Mouse (Mus musculus) right cerebral cortex, postnatal 14 days (tissue): ENCODE measurements at regions not wholly inside any gene's neighbourhood (a gene's known extent, or its start where the extent isn't known, plus 50 kb on each side); places are given as distances from the start of the nearest gene placed in this dataset.

ENCODE experiments used
- DNase-seq: peaks from one replicate; pipeline ENCODE4 v3.0.0; 2022

DNA sequence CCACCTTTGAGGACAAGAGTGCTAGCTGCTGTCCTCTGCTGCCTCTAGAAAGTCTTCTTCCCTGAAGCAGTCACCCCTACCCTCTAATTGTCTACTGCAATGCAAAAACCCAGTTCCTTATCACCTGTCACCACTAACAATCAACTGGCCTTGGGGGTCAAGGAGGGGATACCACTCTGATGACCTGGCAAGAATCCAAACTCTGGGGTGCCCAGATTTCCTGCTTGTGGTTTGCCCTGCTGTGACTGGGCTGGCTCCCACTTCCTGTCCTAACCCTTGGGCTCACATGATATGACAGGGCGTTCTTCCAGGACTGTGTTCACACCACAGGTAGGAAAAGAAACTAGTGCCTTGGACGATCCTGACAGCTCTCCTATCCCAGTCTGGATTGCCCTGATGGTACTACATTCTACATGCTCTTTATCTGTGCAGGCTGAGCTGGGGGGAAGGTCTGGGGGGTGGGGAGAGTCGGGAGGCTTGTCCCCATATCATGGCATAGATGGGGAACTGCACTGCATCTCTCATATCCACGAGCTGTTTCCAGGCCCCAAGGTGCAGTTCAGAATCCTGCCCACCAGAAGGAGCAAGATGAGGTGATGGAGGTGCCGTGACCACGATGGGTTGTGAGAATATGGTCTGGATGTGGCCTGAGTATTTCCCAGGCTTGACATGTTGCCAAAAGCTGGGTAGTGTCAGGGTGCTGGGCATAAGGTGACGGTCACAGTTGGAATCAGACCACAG, 81.0 kb downstream of the Maf start:
- no peak for DNase-seq

DNA sequence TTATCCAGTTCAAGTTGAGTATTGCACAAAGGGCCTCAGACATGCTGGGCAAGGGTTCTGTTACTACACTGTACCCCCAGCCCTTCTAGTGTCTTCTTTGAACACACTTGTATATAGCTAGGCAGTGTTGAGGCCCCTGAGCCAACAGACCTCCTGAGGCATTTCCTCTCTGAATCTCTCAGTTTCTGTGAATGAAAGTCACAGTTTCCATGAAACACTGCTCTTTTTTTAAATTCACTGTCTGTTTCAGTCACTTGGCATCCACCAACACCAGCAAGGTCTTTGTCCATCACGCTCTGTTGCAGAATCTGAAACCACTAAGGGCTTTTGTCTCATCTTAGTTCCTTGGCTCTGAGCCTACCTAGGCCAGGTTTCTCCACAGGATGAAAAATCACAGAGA, 82.5 kb downstream of the Maf start:
- no peak for DNase-seq

DNA sequence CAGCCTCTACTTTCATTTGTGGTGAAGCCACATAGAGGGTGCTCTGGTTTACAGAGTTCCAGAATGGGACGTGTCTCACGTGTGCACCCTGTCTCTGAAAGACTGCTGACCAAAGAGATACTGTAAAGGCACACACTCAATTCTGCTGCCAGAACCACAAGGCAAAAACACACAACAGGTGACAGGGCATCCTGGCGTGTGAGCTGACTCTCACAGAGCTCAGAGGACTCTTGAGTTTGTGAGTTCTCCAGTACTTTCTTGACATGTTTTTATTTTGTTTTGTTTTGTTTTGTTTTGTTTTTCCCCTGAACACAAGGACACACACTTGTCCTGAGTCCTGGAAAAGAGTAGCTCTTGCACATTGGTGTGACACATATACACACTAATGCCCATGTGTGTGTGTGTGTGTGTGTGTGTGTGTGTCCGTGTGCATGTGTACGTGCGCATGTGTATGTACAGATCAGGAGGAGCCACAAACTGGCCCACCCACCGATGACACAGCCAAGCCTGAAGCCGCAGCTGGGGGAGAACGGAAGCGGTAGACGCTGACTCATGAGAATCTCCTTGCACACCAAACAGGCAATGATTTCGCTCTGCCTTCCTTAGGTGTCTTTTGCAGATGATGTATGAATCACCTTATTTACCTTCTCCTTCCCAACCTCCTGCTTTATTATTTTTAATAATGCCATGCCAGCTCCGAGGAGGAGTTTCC, 89.4 kb downstream of the Maf start:
- peak; percentile 19 for DNase-seq

DNA sequence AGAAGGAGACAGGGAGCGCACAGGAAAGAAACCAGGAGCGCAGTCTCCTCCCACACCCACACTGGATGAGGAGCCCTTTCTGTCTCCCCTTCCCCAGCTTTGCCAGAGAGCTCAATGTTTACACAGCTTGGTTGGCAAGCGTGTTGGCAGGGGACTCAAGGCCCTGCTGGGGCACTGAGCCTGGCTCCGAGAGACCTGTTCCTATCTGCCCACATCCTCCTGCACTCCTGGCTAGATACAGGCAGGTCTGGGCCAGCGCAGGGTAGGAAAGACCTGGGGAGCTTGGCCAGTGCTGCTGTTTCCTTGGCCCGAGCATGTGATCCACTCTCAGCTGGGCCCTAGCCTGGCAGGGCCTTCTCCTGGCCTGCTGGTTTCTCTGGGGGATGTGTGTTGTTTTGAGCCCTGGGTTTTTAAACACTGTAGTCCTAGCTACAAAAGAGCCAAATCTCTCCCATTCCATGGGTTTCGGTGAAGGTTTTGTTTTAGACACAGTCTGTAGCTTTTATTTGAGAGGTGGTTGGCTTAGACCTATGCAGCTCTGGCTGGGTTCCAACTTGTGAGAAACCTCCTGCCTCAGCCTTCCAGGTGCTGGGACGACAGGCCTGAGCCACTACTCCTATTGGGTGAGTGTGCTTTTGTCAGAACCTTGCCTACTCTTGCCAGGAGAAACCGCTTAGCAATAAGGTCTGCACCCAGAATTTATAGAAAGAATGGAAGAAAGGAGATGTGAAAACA, 90.6 kb downstream of the Maf start:
- no peak for DNase-seq

DNA sequence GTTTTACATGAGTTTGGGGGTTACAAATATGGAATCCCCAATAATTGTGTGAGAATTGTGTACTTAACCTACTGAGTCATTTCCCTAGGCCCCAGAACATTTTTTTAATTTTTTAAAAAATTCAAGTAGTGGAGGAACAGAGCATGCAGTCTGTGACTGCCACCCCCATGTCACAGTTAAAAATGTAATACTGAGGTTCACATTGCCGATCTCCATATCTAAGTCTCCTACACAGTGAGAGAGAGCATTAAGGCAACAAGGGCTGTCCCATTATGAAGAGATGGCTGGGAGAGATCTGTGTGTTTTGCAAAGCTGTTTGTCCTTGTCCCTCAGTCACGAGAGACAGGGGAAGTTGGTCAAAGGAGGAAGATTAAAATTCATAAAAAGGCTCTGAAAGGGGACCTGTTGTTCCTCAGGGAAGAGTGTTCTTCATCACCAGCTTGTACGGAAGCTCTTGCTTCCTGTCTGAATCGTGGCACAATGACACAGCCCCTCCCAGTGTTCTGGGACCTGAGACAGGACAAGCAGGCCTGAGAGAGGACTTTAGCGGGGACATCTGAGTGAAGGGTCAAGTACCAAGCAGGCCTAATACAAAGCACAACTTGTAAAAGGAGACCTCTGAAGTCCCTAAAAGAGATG, 93.5 kb downstream of the Maf start:
- DNase-seq, result no peak

DNA sequence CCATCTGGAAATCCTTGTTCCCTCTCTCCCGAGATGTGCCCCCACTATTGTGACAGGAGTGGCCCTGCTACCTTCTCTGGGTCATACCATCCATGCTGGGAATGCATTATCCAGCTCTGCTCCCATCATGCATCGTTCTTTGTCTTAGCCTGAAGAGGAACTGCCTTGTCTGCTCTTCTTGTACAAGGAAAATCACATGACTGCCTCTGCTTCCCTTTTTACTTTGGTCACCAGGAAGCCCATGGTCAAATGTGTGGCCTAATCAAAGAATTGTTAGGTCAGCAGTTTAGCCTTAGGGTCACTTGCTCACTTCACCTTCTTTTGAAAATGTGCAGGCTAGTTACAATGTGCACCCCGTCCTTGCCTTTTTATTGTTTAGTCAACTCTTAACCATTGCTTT, 95.5 kb downstream of the Maf start:
- DNase-seq, result no peak

DNA sequence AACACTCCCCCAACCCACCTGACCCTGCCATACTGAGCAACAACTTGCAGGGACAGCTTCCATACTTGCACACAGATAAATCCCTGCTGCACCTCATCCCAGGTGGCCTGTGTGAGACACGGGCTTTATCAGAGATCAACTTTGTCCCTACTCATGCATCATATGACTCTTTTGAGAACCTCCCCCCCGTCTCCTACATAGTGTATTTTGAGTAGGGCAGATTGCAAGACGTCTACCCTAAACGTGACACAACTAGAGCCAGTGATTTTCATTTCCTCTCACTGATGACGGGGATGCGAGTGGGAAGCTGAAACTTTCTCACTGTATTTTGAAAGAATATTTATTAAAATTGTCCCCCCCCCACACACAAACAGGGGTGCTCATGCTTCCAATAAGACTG, 107.8 kb downstream of the Maf start:
- no peak for DNase-seq

DNA sequence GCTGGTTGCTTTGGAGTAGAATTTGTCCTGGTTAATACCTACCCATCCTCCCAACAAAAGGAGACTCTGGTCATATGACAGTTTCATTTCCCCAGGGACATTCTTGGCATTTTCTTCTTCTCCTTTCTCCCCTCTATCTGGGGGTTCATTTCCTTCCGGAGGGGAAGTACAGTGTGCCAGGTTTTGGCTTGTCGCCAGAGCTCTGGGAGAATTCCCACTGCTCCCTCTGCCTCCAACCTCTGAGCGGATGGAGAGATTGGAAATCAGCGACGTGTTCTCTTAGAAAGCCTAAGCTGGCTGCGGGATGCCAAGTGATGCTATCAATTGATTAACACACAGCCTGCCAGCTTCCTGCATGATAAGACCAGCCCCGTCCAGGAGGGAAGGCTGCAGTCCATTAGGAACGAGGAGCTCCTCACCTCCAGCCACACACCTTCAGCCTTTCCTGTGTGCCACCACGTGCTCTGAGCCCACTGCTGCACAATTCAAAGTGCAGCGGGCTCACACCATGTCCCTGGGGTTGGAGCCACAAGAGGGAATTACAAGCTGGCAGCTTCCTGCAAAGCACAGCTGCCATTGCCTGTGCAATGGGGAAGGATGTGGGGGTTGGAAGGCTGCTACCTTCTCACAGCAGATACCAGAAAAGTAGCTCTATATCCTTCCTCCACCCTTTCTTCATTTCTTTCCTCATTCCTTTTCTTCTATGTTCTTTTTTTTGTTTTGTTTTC, 110.2 kb downstream of the Maf start:
- DNase-seq, result peak; percentile 41

DNA sequence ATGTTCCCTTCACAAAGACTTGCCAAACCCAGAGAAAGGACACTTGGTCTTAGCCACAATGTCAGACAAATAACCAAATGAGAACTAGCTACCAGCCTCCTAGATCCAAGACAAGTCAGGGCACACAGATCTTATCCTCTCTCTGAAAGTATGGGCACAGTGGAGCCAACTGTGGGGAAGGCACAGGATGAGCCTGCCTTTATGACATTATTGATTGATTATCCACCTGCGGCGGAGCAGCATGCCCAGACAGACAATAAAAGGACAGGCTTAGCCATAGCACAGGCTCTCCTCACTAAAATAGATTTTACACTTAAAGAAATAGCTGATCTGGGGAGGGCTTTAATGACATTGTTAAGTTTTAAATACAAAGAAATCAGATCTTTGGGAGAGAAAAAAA, 117.9 kb downstream of the Maf start:
- DNase-seq, result no peak

DNA sequence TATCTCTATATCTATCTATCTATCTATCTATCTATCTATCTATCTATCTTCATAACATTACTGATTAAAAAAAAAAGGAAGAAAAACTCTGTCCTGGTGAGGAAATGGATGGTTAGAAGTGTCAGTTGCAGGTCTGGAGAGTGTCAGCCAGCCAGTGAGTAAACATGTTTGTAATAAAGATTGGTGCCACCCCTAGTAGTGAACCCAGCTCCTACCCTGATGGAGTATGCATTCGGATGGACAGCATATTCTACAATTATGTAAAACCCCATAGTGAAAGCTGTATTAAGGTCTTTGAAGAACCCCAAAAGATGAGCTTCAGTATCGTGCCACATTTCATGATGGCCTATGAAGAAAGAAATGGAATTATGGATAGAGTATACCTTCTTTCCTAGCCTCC, 118.5 kb downstream of the Maf start:
- DNase-seq, result no peak

DNA sequence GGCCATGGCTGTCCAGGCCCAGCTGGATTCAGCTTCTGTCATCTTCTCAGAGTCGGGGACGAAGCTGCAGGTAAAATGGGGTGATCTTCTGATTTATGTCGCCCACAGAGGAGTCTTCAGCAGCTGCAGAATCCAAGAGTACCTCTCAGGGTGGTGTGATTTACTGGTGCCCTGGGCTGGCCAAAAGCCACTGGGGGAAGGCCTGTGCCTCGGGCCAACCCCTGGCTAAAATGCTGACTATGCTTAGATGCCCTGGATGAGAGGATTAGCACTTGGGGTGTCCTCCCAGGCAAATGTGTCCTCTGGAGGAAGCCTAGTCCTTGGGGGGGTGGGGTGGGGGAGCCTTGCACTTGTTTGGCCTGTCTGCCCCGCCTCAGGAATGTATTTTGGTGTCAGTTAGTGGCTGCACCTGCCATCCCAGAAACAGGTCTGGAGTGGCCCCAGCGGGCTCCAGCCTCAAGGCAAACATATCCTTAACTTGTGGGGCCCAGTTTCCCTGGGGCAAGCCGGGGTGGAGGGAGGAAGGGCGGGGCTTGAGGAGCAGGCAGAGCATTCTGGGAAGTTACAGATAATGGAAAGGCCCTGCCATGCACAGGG, 123.2 kb downstream of the Maf start:
- DNase-seq, result no peak

DNA sequence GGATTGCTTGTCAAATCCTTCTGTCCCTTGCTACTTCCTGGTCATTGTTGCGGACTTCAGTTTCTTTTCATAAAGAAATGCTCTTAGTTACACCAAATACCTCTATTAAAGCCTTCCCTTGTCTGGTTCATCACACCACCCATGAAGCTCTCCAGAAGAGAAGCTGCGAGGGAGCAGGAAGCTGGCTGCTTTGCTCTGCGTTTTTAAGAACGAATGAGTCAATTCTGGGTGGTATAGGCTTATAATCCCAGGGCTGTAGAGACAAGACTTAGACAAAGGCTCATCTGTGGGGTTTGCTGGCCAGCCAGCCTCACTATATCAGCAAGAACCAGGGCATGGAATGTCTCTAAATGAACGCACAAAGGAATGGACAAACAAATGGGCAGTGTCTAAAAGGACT, 124.4 kb downstream of the Maf start:
- no peak for DNase-seq

DNA sequence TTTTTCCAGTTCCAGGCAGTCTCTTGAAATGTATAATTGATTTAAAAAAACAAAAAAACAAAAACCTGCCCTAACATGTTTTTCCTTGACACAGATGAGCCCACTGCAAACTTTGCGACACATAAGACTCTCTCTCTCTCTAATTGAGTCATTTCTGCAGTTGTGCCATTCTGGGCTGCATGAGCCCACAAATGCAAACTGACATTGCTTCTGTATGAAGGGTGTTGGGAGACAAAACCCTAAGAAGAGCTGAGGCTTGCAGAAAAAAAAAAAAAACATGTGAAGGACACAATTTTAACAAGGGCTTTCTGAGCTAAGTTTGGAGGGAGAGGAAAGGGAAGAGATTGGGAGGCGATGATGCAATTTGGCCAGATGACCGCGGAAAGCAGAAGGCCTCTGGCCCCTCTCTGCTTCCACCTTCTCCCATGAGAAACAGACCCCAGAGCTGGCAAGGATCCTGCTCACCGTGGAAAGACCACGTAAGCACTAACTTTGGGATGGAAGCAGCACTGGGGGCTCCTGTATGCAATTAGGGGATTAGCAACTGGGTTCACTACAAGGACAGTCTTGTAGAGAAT, 125.6 kb downstream of the Maf start:
- no peak for DNase-seq

DNA sequence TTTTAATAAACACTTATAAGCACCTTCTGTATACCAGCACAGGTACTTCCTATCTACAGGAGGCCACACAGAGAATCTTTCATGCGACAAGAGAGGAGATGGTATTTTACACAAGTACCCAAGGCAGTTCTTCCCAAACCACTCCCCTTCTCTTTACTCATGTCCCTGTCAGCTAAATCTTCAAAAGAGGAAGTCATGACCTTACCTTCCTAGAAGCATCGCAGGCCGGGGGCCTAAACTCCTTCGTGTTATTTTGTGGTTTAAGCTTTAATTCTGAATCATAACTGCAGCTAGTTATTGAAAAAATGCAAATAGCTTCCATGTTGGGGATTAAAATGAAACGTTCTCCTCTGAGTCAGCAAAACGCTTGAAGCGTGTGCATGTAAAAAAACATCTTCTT, 139.2 kb downstream of the Maf start:
- no peak for DNase-seq

DNA sequence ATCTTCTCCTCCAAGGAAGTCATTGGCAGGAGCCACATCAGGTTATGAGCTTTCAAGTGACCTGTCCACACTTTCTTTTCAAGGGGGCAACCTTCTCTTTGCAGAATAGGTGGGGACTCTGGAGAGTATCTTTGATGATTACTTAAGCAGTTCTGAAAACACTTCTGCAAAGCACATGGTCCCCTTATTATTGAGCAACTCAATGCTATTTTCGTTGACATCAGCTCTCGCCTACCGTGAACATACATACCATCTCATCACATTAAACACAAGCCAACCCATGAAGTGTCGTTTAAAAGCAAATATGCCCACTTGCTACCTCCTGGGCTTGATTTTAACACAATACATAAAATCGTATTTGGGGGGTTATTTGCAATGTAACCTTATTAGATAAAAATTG, 141.8 kb downstream of the Maf start:
- no peak for DNase-seq

DNA sequence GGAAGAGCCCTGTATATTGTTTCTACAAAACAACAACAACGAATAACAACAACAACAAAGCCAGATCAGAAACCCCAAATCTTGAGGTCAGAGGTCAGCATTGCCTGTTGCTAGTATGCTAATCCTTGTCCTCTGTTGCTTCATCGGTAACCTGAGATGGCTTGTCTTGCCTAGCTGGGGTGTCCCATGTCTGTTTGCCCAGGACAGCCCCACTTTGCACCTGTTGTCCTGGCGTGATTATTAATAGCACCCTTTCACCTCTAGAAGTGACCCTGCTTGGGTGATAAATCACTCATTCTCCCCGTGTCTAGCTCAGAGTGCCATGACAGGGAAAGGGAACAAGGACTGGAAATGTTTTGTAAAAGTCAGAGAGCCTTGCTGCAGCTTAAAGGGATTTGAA, 145.2 kb downstream of the Maf start:
- DNase-seq, result no peak

DNA sequence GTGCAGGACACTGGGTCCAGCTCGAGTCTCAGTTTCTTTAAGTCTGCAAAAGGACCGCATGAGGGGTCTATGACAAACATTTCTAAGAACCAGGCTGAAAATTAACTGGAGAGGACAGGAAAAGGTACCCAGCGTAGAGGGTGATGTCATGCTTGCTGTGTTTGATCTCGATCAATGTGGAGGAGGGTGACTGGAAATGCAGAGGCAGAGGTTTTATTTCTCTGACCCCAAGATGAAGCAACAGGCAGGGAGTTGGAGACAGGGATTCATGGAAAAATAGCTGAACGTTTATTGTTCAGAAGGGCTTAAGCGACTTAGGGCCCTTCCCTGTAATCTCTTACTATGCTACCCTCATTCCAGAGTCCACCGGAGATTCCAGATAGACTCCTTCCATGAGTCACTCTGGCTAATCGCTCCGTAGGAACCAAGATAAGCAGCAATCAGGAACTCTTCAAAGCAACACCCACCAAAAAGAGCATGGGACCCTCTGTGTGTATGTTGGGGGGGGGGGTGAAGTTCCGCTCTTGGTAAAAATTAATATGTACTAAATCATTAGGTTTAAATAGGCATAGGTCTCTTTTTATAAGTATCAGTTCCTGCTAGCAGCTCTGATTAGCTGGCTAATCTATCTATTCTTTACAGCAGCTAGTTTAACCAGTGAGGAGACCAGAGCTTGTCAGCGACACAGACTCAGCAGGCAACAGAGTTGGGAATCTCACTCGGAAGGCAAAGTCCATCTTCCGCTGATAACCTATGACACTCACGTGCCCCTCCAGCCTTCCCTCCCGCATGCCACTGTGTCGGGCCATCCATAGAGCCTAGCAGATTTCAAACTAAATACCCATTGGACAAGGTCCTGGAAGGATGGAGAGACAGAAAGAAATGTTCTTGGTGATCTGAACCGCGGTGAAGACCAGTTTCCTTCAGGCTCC, 146.3 kb downstream of the Maf start:
- DNase-seq, result no peak

DNA sequence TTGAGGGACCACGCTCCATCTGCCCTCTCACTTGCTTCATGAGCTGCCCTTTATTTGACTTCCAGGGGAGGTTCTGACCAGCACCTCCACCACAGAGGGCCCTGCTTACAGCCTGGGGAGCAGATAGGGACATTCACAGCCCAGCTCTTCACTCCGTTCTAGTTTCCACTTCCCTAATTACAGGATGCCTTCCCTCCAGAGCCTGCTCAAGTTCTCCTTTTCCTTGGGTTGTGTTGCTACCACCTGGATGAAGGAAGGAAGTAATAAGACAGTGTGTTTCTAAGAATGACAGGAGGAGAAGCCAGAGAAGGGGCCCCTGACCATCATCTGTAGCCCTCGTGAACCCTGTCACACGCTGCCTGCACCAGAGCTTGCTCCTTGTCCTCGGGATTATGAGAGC, 152.1 kb downstream of the Maf start:
- no peak for DNase-seq

DNA sequence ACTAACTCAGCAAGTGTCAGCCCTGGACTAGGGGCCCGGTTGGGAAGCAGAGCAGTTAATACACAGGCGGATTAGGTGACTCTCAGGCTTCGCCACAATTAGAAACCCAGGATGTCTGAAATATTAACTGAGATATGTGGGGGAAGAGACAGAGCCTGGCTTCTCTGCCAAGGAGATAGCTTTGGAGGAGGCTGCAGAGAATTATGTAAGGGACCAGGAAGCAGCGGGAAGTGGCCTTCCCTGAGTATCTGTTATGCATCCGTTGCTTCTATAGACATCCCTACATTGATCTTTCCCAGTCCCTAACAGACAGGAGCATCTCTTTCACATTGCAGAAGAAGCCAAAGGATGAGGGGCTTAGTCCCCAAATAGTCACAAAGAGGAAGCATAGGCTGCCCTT, 153.4 kb downstream of the Maf start:
- DNase-seq, result no peak

DNA sequence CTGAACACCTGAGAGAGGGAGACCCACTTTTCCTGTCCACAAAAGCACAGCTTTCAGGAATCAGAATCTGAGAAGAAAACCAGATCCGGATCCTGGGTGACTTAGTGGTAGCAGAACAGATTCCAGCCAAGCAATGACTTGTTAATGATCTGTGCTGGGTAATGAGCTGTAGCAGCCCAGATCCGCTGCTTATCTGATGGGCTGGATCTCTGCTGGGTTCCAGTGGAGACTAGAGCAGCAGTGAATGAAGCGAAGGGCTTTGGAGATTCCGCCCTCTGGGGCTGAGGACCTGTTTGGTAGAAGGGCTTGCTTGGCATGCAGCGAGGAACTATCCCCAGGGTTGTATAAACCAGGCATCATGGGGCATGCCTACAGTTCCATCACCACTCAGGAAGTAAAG, 156.3 kb downstream of the Maf start:
- DNase-seq, result no peak

DNA sequence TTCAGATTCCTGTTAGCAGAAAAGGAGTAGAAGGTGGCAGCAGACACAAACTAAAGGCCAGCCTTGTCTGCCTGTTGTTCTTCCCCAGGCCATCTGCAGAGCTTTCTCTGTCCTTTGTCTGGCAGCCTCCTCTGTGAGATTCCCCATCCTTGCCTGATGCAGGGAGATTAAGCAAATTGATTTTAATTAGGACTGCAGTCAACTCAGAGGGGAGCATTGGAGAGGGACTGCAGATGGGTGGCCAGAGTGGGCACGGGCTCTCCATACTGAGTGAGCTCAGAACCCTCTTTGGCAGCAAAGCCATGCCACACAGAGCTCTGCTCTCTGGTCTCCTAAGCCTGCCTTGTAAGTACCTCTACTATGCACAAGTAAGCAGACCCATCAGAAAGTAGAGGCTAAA, 158.5 kb downstream of the Maf start:
- no peak for DNase-seq
